In the genomic region with DNA sequence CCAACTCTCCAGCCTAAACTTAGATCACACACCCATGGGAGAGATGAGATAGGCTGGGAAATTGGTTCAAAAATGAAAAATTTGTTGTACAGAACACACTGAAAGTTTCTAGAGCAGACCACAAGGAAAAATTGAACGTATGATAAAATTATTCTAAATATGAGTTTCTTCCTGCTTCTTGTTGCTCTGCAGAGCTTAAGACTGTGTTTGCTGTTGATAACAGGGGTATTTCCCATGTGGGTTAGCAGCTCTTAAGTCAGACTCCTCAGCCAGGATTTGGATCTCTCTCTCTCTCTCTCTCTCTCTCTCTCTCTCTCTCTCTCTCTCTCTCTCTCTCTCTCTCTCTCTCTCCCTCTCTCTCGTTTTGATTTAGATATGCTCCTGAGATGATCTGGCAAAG, we compare ENCODE assay signal across 17 mouse cellular contexts.
"Had no signal": no experiment of that assay in that cellular context is flagged by ENCODE, and none has a peak within 500 bp of the region (broad histone marks: within the 10 kb centered on the region; RNA-seq: fewer than 3 reads in every experiment).

No protein-coding gene starts in this region.

- H3K27me3 ChIP-seq: liver, embryonic 13.5 days; neural tube, embryonic 12.5 days; neural tube, embryonic 15.5 days had no signal

- H3K9me3 ChIP-seq: liver, embryonic 13.5 days; neural tube, embryonic 12.5 days; neural tube, embryonic 15.5 days had no signal

- H3K4me3 ChIP-seq: layer of hippocampus, adult 2 months; liver, embryonic 13.5 days; neural tube, embryonic 12.5 days; neural tube, embryonic 15.5 days had no signal

- H3K36me3 ChIP-seq: liver, embryonic 13.5 days; neural tube, embryonic 12.5 days; neural tube, embryonic 15.5 days had no signal

- H3K9ac ChIP-seq: liver, embryonic 13.5 days; neural tube, embryonic 12.5 days; neural tube, embryonic 15.5 days had no signal

- DNase-seq: kidney, adult 2 months; kidney, postnatal 25 days; liver, embryonic 13.5 days; lung, adult 2 months; lung, postnatal 14 days; lung, postnatal 4 days; midbrain, embryonic 14.5 days; right cerebral cortex, adult 18-20 months; right cerebral cortex, postnatal 25 days; spleen, adult 18-20 months; thymus, adult 18-20 months; thymus, postnatal 4 days had no signal

- H3K27ac ChIP-seq: kidney, postnatal 0 days; layer of hippocampus, adult 2 months; liver, embryonic 13.5 days; neural tube, embryonic 12.5 days; neural tube, embryonic 15.5 days had no signal

- H3K4me2 ChIP-seq: liver, embryonic 13.5 days; midbrain, embryonic 11.5 days; neural tube, embryonic 12.5 days; neural tube, embryonic 15.5 days had no signal
